Mouse (Mus musculus) gastrocnemius, postnatal 25 days (tissue): Measurements from ENCODE around the gene Mettl26. TPM values are rescaled to one million over a fixed set of nuclear protein-coding genes. Genes with fewer than 3 reads are reported as not detected.

ENCODE experiments used
- DNase-seq: peaks from one replicate; pipeline ENCODE4 v3.0.0; 2022
- total RNA-seq, 2 experiments: library from RNA; stranded (reverse); gene quantifications; 1 replicate in 1 of 2; 2 replicates in 1 of 2; pipeline ENCODE4 v1.2.3; 2021

Gene Mettl26
- total RNA-seq, 2 experiments from 2014 or later: 31.9 to 37.0 TPM

DNA sequence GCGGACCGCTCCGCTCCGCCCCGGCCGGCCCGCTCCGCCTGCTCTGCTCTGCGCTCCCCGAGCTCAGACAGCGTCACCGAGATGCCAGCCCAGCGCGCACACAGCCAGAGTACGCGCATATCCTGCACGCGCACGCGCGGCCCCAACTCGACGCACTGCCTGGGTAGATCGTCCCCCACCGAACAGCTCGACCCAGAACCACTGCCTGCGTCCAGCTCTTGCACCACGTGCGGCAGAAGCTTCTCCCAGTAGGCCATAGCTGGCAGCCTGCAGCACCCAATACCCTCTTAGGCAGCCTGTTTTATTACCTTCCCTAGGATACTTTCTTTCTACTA, 37.8 kb upstream of the Mettl26 start, which contains the start of gene Rhbdl1:
Rhbdl1 (minus strand) TSS at position 220 of the 335 bp plus-strand sequence.
- peak; percentile 86 for DNase-seq

- DNase-seq: no peak
Measured at GRCm38 (mm10) chr17:25837533-25837932, 37.3 kb upstream of the Mettl26 start.

- peak; percentile 66 for DNase-seq
Measured at GRCm38 (mm10) chr17:25838904-25839303, 36.0 kb upstream of the Mettl26 start.

GRCm38 (mm10) chr17:25839455-25840235, 35.2 kb upstream of the Mettl26 start:
- DNase-seq: no peak

GRCm38 (mm10) chr17:25840519-25840918, 34.4 kb upstream of the Mettl26 start:
- no peak for DNase-seq

GRCm38 (mm10) chr17:25841117-25841880, 33.6 kb upstream of the Mettl26 start, which contains the start of gene Gm20683:
Gene Gm20683 (minus strand): TSS chr17:25841763.
- DNase-seq: no peak

- no peak for DNase-seq
Measured at GRCm38 (mm10) chr17:25842509-25842908, 32.4 kb upstream of the Mettl26 start.

- DNase-seq: no peak
Measured at GRCm38 (mm10) chr17:25843122-25843521, 31.8 kb upstream of the Mettl26 start.

- DNase-seq: no peak
Measured at GRCm38 (mm10) chr17:25843636-25844395, 31.1 kb upstream of the Mettl26 start.

GRCm38 (mm10) chr17:25844396-25844901, 30.4 kb upstream of the Mettl26 start, which contains the start of gene Rhot2:
Gene Rhot2 (minus strand): TSS chr17:25844851.
- DNase-seq: peak; percentile 94

GRCm38 (mm10) chr17:25860229-25860628, 14.6 kb upstream of the Mettl26 start:
- DNase-seq: no peak

- DNase-seq: peak; percentile 89
Measured at GRCm38 (mm10) chr17:25860832-25861703, 13.8 kb upstream of the Mettl26 start, which contains the start of gene Wdr90. Gene Wdr90 (minus strand): TSS chr17:25861501.

- no peak for DNase-seq
Measured at GRCm38 (mm10) chr17:25861704-25862612, 12.9 kb upstream of the Mettl26 start.

- DNase-seq: no peak
Measured at GRCm38 (mm10) chr17:25863681-25864080, 11.2 kb upstream of the Mettl26 start.

GRCm38 (mm10) chr17:25864311-25864710, 10.6 kb upstream of the Mettl26 start:
- no peak for DNase-seq

- no peak for DNase-seq
Measured at GRCm38 (mm10) chr17:25865288-25865687, 9.6 kb upstream of the Mettl26 start.

DNA sequence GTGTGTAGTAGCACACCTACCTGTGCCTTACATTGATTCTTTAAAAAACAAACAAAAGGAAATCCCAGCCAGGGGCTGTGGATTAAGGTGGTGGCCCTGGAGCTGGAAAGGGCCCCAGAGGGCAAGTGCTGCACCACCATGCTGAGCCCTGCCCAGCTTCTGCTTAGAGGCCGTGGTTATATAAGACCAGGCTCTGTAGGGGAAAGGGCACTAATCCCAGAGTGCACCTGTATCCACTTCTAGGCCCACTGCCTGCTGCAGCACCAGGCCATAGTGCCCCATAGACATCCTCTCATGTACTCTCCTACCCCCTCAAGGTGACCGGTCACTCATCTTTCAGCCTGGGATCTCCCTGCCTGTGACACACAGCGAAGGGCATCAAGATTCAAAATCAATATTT, 8.7 kb upstream of the Mettl26 start:
- no peak for DNase-seq

GRCm38 (mm10) chr17:25867509-25867835, 7.4 kb upstream of the Mettl26 start:
- no peak for DNase-seq

GRCm38 (mm10) chr17:25867836-25868600, 6.9 kb upstream of the Mettl26 start:
- peak; percentile 68 for DNase-seq
